Mouse (Mus musculus): ENCODE data around the gene Setdb2. TPM values are rescaled to one million over a fixed set of nuclear protein-coding genes. Genes with fewer than 3 reads are reported as not detected.
"Not testable (repeated sequence)": the region's sequence is repeated elsewhere in the genome, so short reads cannot be mapped to it uniquely, and the experiment has no call there.

Gene Setdb2
- polyA plus RNA-seq, 1 experiment = 12.1 TPM

DNA sequence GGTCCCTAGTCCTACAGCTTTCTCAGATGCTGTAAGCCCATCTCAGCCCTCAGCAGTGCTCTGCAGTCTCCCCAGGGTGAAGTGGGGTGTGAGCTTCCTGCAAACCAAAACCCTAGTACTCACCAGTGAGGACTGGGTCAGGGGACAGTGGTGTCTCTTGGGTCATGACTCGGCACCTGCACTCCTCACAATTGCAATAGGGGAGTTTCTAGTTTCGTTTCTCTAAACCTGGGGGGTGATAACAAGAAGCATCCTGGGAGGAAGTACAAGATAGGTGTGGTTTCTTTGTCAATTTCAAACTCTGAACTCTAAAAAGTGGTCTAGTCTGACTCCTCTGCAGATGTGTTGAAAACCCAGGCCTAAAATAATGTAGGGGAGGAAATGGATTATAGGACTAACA, 43.7 kb downstream of the Setdb2 start:
- TF ChIP-seq CTCF (IDR thresholded peaks at IDR 0.05; ENCODE audit: low read depth, low read length) (no peak), POLR2A (IDR thresholded peaks at IDR 0.05; ENCODE audit: insufficient read depth, low read length) (no peak), EP300 (IDR thresholded peaks at IDR 0.05; ENCODE audit: insufficient read depth, low read depth, low read length) (no peak)

DNA sequence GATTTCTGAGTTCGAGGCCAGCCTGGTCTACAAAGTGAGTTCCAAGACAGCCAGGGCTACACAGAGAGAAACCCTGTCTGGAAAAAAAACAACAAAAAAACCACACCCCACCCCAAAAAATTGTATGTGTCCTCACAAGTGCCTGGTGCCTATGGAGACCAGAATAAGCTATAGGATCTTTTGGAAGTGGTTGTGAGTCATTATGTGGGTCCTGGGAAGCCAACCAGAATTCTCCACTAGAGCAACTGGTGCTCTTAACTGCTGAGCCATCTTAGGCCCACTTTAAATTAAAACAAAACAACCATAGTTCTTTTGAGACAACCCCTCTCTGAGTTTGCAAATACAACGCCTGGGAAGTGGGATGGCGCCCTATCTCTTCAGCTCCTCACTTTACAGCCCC, 45.4 kb downstream of the Setdb2 start, which contains the start of gene Phf11c:
Gene Phf11c (minus strand): TSS at position 101 of the 400 bp plus-strand sequence.
- Histone ChIP-seq H3K4me1 (ENCODE audit: control insufficient read depth, insufficient read depth, low read length) (no peaks in the 10 kb centered on the region), H3K27ac (ENCODE audit: insufficient read depth, low read length) (no peak within 1 kb of the TSS), H3K9me3 (replicated peaks; ENCODE audit: control insufficient read depth, insufficient read depth, low read length, poor library complexity, severe bottlenecking) (no peaks in the 10 kb centered on the region), H3K27me3 (ENCODE audit: control insufficient read depth, insufficient read depth, low read length, poor library complexity, severe bottlenecking) (no peaks in the 10 kb centered on the region), H3K36me3 (ENCODE audit: control insufficient read depth, insufficient read depth, low read length, poor library complexity, severe bottlenecking) (no peaks in the 10 kb centered on the region), H3K9ac (ENCODE audit: low read depth, poor library complexity, severe bottlenecking) (no peak within 1 kb of the TSS), H3K4me3 (ENCODE audit: low read depth, low read length) (no peak within 1 kb of the TSS)
- no peak for TF ChIP-seq EP300 (IDR thresholded peaks at IDR 0.05; ENCODE audit: insufficient read depth, low read depth, low read length)
- TF ChIP-seq POLR2A (IDR thresholded peaks at IDR 0.05; ENCODE audit: insufficient read depth, low read length) = no peak
- no peak for TF ChIP-seq CTCF (IDR thresholded peaks at IDR 0.05; ENCODE audit: low read depth, low read length)

More for the DNA sequence above, 43.7 kb downstream of the Setdb2 start:
- Histone ChIP-seq H3K36me3 (ENCODE audit: control insufficient read depth, insufficient read depth, low read length, poor library complexity, severe bottlenecking) (no peaks in the 10 kb centered on the region), H3K27me3 (ENCODE audit: control insufficient read depth, insufficient read depth, low read length, poor library complexity, severe bottlenecking) (no peaks in the 10 kb centered on the region), H3K4me1 (ENCODE audit: control insufficient read depth, insufficient read depth, low read length) (no peaks in the 10 kb centered on the region), H3K9me3 (replicated peaks; ENCODE audit: control insufficient read depth, insufficient read depth, low read length, poor library complexity, severe bottlenecking) (no peaks in the 10 kb centered on the region), H3K27ac (ENCODE audit: insufficient read depth, low read length) (no peak overlapping the region), H3K4me3 (ENCODE audit: low read depth, low read length) (no peak overlapping the region), H3K9ac (ENCODE audit: low read depth, poor library complexity, severe bottlenecking) (no peak overlapping the region)

GRCm38 (mm10) chr14:59390181-59390580, 50.5 kb downstream of the Setdb2 start:
- H3K27ac ChIP-seq (ENCODE audit: insufficient read depth, low read length); H3K9me3 ChIP-seq (replicated peaks; ENCODE audit: control insufficient read depth, insufficient read depth, low read length, poor library complexity, severe bottlenecking); H3K36me3 ChIP-seq (ENCODE audit: control insufficient read depth, insufficient read depth, low read length, poor library complexity, severe bottlenecking); H3K4me3 ChIP-seq (ENCODE audit: low read depth, low read length); H3K27me3 ChIP-seq (ENCODE audit: control insufficient read depth, insufficient read depth, low read length, poor library complexity, severe bottlenecking); H3K9ac ChIP-seq (ENCODE audit: low read depth, poor library complexity, severe bottlenecking); H3K4me1 ChIP-seq (ENCODE audit: control insufficient read depth, insufficient read depth, low read length): not testable (repeated sequence)

DNA sequence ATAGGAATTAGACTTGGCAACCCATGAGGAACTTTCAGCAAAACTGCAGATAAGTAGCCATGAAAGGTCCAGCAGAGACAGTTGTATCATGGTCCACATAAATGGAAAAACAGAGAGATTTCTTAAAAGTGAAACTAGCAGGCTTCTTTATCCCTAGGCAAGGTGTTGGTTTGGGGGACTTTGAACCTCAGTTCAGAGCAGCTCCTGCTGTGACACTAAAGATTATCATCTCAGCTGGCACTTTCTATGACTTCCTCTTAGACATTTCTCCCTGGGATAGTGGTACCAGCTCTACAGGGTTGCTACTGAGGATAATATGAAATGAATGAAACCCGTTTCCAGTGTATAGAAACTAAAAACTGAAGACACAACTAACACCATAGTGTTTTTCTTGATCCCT, 51.2 kb downstream of the Setdb2 start:
- Histone ChIP-seq H3K9me3 (replicated peaks; ENCODE audit: control insufficient read depth, insufficient read depth, low read length, poor library complexity, severe bottlenecking) (no peaks in the 10 kb centered on the region), H3K27ac (ENCODE audit: insufficient read depth, low read length) (no peak overlapping the region), H3K4me3 (ENCODE audit: low read depth, low read length) (no peak overlapping the region), H3K4me1 (ENCODE audit: control insufficient read depth, insufficient read depth, low read length) (no peaks in the 10 kb centered on the region), H3K36me3 (ENCODE audit: control insufficient read depth, insufficient read depth, low read length, poor library complexity, severe bottlenecking) (no peaks in the 10 kb centered on the region), H3K9ac (ENCODE audit: low read depth, poor library complexity, severe bottlenecking) (no peak overlapping the region), H3K27me3 (ENCODE audit: control insufficient read depth, insufficient read depth, low read length, poor library complexity, severe bottlenecking) (no peaks in the 10 kb centered on the region)
- TF ChIP-seq POLR2A (IDR thresholded peaks at IDR 0.05; ENCODE audit: insufficient read depth, low read length) = no peak
- TF ChIP-seq EP300 (IDR thresholded peaks at IDR 0.05; ENCODE audit: insufficient read depth, low read depth, low read length) = no peak
- TF ChIP-seq CTCF (IDR thresholded peaks at IDR 0.05; ENCODE audit: low read depth, low read length) = no peak

- Histone ChIP-seq H3K4me3 (ENCODE audit: low read depth, low read length) (peak overlapping the region; percentile 42), H3K36me3 (ENCODE audit: control insufficient read depth, insufficient read depth, low read length, poor library complexity, severe bottlenecking) (no peaks in the 10 kb centered on the region), H3K27ac (ENCODE audit: insufficient read depth, low read length) (peak overlapping the region; percentile 70), H3K4me1 (ENCODE audit: control insufficient read depth, insufficient read depth, low read length) (peaks cover 4% of the 10 kb centered on the region), H3K9me3 (replicated peaks; ENCODE audit: control insufficient read depth, insufficient read depth, low read length, poor library complexity, severe bottlenecking) (peaks cover 16% of the 10 kb centered on the region), H3K9ac (ENCODE audit: low read depth, poor library complexity, severe bottlenecking) (0 out of 2 replicates have a peak overlapping the region, but pooled peaks have one; percentile 8), H3K27me3 (ENCODE audit: control insufficient read depth, insufficient read depth, low read length, poor library complexity, severe bottlenecking) (no peaks in the 10 kb centered on the region)
- TF ChIP-seq EP300 (IDR thresholded peaks at IDR 0.05; ENCODE audit: insufficient read depth, low read depth, low read length) (0 out of 2 replicates have a peak, but pooled peaks have one; percentile 21), POLR2A (IDR thresholded peaks at IDR 0.05; ENCODE audit: insufficient read depth, low read length) (no peak)
Observed at GRCm38 (mm10) chr14:59370348-59371068, 70.2 kb downstream of the Setdb2 start.

DNA sequence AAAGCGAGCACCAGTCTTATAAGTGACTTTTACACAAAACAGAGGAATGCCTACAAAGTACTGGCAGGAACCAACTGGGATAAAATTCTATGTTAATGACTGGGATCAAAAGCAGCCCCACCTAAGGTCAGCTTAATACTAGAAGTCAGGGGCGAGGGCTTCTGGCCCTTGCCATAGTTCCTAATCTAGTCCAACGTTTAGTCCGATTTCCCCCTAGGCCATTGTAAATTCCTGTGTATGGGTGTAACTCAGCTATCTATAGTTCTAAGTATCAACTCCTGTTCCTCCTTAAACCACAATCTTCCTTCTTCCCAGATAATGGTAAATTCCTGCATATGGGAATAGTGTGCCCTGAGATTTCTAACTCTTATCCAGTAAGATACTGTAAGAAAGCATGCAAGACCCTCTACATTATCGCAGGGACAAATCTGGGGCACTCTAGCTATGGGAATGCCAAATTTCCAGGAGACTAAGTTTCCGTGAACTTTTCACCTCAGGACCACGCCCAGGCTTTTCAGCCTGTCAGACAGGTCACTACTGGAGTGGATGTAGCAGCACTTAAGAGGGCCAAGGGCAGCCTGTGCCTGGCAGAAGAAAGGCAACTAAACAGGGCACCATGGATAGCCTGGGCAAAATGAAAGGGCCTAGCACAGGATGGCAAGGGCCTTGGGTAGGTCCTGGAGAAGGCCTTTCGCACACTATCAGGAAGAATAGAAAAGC, 74.1 kb downstream of the Setdb2 start:
- Histone ChIP-seq H3K4me3 (ENCODE audit: low read depth, low read length) (no peak overlapping the region), H3K4me1 (ENCODE audit: control insufficient read depth, insufficient read depth, low read length) (peaks cover 2% of the 10 kb centered on the region), H3K27ac (ENCODE audit: insufficient read depth, low read length) (peak overlapping the region; percentile 79), H3K9ac (ENCODE audit: low read depth, poor library complexity, severe bottlenecking) (no peak overlapping the region), H3K36me3 (ENCODE audit: control insufficient read depth, insufficient read depth, low read length, poor library complexity, severe bottlenecking) (no peaks in the 10 kb centered on the region), H3K27me3 (ENCODE audit: control insufficient read depth, insufficient read depth, low read length, poor library complexity, severe bottlenecking) (no peaks in the 10 kb centered on the region), H3K9me3 (replicated peaks; ENCODE audit: control insufficient read depth, insufficient read depth, low read length, poor library complexity, severe bottlenecking) (peaks cover 2% of the 10 kb centered on the region; the same call in 1 of the 2 replicates)
- TF ChIP-seq POLR2A (IDR thresholded peaks at IDR 0.05; ENCODE audit: insufficient read depth, low read length) (no peak), EP300 (IDR thresholded peaks at IDR 0.05; ENCODE audit: insufficient read depth, low read depth, low read length) (no peak), CTCF (IDR thresholded peaks at IDR 0.05; ENCODE audit: low read depth, low read length) (no peak)
